Mouse (Mus musculus): ENCODE results near the gene Usp10. TPM values are rescaled to one million over a fixed set of nuclear protein-coding genes. Genes with fewer than 3 reads are reported as not detected.

Usp10 gene
- total and polyA plus RNA-seq, 3 experiments = 227 to 398 (median 263) TPM

GRCm38 (mm10) chr8:119926474-119926873, 16.3 kb downstream of the Usp10 start:
- Histone ChIP-seq H3K4me3 (ENCODE audit: control insufficient read depth in 1 of 2, insufficient read depth in 1 of 2, low read depth in 2 of 2, low read length in 2 of 2) (no peak overlapping the region), H3K27me3 (ENCODE audit: control insufficient read depth in 1 of 2, insufficient read depth in 2 of 2, low read length in 2 of 2) (no peaks in the 10 kb centered on the region), H3K36me3 (ENCODE audit: control insufficient read depth in 1 of 2, insufficient read depth in 2 of 2, low read length in 2 of 2) (peaks cover 11 to 34% of the 10 kb centered on the region in 2 experiments), H3K9me3 (replicated peaks; ENCODE audit: insufficient read depth, low read length) (no peaks in the 10 kb centered on the region), H3K4me1 (ENCODE audit: control insufficient read depth in 1 of 2, insufficient read depth in 2 of 2, low read length in 2 of 2) (peaks cover 4 to 30% of the 10 kb centered on the region in 2 experiments; a peak in 3 of 4 replicates), H3K27ac (ENCODE audit: control insufficient read depth, low read depth, low read length) (no peak overlapping the region), H3K9ac (ENCODE audit: control insufficient read depth, low read depth, low read length, poor library complexity, severe bottlenecking) (no peak overlapping the region), H3K79me2 (ENCODE audit: control insufficient read depth, insufficient read depth, low read length, poor library complexity) (peaks cover 93% of the 10 kb centered on the region)
- peak; percentile 68; the same call in 1 of the 2 replicates for TF ChIP-seq ZNF384 (IDR thresholded peaks at IDR 0.05; ENCODE audit: low read depth, low read length)
- peak in 2 of 3 experiments; percentile 11 to 53; a peak in 2 of 6 replicates for TF ChIP-seq CTCF (IDR thresholded peaks at IDR 0.05 in 2 of 3, conservative IDR thresholded peaks at IDR 0.05 in 1 of 3; ENCODE audit: control insufficient read depth in 1 of 3, insufficient read depth in 1 of 3, low read depth in 2 of 3, low read length in 3 of 3, poor library complexity in 1 of 3, severe bottlenecking in 1 of 3)
- TF ChIP-seq RAD21 (IDR thresholded peaks at IDR 0.05; ENCODE audit: low read depth, low read length) = peak; percentile 48
- peak; percentile 16; the same call in 1 of the 2 replicates for TF ChIP-seq SIN3A (IDR thresholded peaks at IDR 0.05; ENCODE audit: low read length)
- peak; percentile 27; the same call in 1 of the 2 replicates for TF ChIP-seq SMC3 (IDR thresholded peaks at IDR 0.05; ENCODE audit: low read depth, low read length)
- TF ChIP-seq USF1 (IDR thresholded peaks at IDR 0.05; ENCODE audit: low read depth, low read length) = no peak
- TF ChIP-seq ZMIZ1 (IDR thresholded peaks at IDR 0.05; ENCODE audit: low read depth, low read length) = no peak
- TF ChIP-seq TBP (IDR thresholded peaks at IDR 0.05; ENCODE audit: low read depth, low read length) = 0 out of 2 replicates have a peak, but pooled peaks have one; percentile 22
- TF ChIP-seq POLR2AphosphoS5 (IDR thresholded peaks at IDR 0.05; ENCODE audit: borderline replicate concordance, low read depth, low read length) = no peak
- peak; percentile 65 for DNase-seq (ENCODE audit: low read depth, low spot score)

- DNase-seq (ENCODE audit: low read depth, low spot score) = peak; percentile 71
- Histone ChIP-seq H3K79me2 (ENCODE audit: control insufficient read depth, insufficient read depth, low read length, poor library complexity) (peaks cover 89% of the 10 kb centered on the region), H3K4me1 (ENCODE audit: control insufficient read depth in 1 of 2, insufficient read depth in 2 of 2, low read length in 2 of 2) (peaks cover 4 to 30% of the 10 kb centered on the region in 2 experiments; a peak in 3 of 4 replicates), H3K9me3 (replicated peaks; ENCODE audit: insufficient read depth, low read length) (no peaks in the 10 kb centered on the region), H3K27me3 (ENCODE audit: control insufficient read depth in 1 of 2, insufficient read depth in 2 of 2, low read length in 2 of 2) (no peaks in the 10 kb centered on the region), H3K27ac (ENCODE audit: control insufficient read depth, low read depth, low read length) (no peak overlapping the region), H3K36me3 (ENCODE audit: control insufficient read depth in 1 of 2, insufficient read depth in 2 of 2, low read length in 2 of 2) (peaks cover 17 to 34% of the 10 kb centered on the region in 2 experiments), H3K9ac (ENCODE audit: control insufficient read depth, low read depth, low read length, poor library complexity, severe bottlenecking) (no peak overlapping the region), H3K4me3 (ENCODE audit: control insufficient read depth in 1 of 2, insufficient read depth in 1 of 2, low read depth in 2 of 2, low read length in 2 of 2) (no peak overlapping the region)
- TF ChIP-seq SMC3 (IDR thresholded peaks at IDR 0.05; ENCODE audit: low read depth, low read length) (0 out of 2 replicates have a peak, but pooled peaks have one; percentile 25), RAD21 (IDR thresholded peaks at IDR 0.05; ENCODE audit: low read depth, low read length) (peak; percentile 35), TAL1 (IDR thresholded peaks at IDR 0.05; ENCODE audit: low read length) (no peak), CTCF (IDR thresholded peaks at IDR 0.05 in 2 of 3, conservative IDR thresholded peaks at IDR 0.05 in 1 of 3; ENCODE audit: control insufficient read depth in 1 of 3, insufficient read depth in 1 of 3, low read depth in 2 of 3, low read length in 3 of 3, poor library complexity in 1 of 3, severe bottlenecking in 1 of 3) (peak; percentile 56 to 82 (median 67))
These were observed 17.4 kb downstream of the Usp10 start for GRCm38 (mm10) chr8:119927422-119928092.

- no peak overlapping the region for H3K4me3 ChIP-seq (ENCODE audit: control insufficient read depth in 1 of 2, insufficient read depth in 1 of 2, low read depth in 2 of 2, low read length in 2 of 2)
- no peak overlapping the region for H3K27ac ChIP-seq (ENCODE audit: control insufficient read depth, low read depth, low read length)
- H3K27me3 ChIP-seq (ENCODE audit: control insufficient read depth in 1 of 2, insufficient read depth in 2 of 2, low read length in 2 of 2) = no peaks in the 10 kb centered on the region
- H3K79me2 ChIP-seq (ENCODE audit: control insufficient read depth, insufficient read depth, low read length, poor library complexity) = peaks cover 74% of the 10 kb centered on the region
- no peak for DNase-seq (ENCODE audit: low read depth, low spot score)
- TF ChIP-seq MAFK (IDR thresholded peaks at IDR 0.05; ENCODE audit: borderline replicate concordance, low read depth, low read length) = peak; percentile 50; the same call in 1 of the 2 replicates
- TF ChIP-seq NRF1 (IDR thresholded peaks at IDR 0.05; ENCODE audit: insufficient read depth, low read depth, low read length, poor library complexity, severe bottlenecking) = no peak
- H3K9ac ChIP-seq (ENCODE audit: control insufficient read depth, low read depth, low read length, poor library complexity, severe bottlenecking) = no peak overlapping the region
- peaks cover 19 to 24% of the 10 kb centered on the region in 2 experiments for H3K36me3 ChIP-seq (ENCODE audit: control insufficient read depth in 1 of 2, insufficient read depth in 2 of 2, low read length in 2 of 2)
- H3K4me1 ChIP-seq (ENCODE audit: control insufficient read depth in 1 of 2, insufficient read depth in 2 of 2, low read length in 2 of 2) = peaks cover 4 to 18% of the 10 kb centered on the region in 2 experiments; a peak in 3 of 4 replicates
- H3K9me3 ChIP-seq (replicated peaks; ENCODE audit: insufficient read depth, low read length) = no peaks in the 10 kb centered on the region
These were observed 21.2 kb downstream of the Usp10 start for GRCm38 (mm10) chr8:119931317-119931716.
